Mouse (Mus musculus) forebrain, embryonic 14.5 days (tissue): ENCODE results near the gene 4933415A04Rik. TPM values are rescaled to one million over a fixed set of nuclear protein-coding genes. Genes with fewer than 3 reads are reported as not detected.
A peak's percentile ranks its signal among the peaks of the same experiment; 100 is the strongest.

Source experiments
- ATAC-seq: fragments of 200-750 bp; cut with Nextera tagmentation; 2 replicates; pipeline ENCODE4 v1.8.0; 2017; ENCODE audit warnings: mild to moderate bottlenecking, moderate library complexity
- DNase-seq: peaks from one replicate; pipeline ENCODE4 v3.0.0-alpha.2; 2015; ENCODE audit warnings: low spot score
- H3K27ac ChIP-seq: fragments of 300-500 bp; sonication (generic); 2 replicates; pipeline ENCODE4 v1.5.1; 2014; ENCODE audit warnings: low read depth, mild to moderate bottlenecking, control low read depth, low read length, moderate library complexity
- H3K27me3 ChIP-seq: fragments of 300-500 bp; sonication (generic); replicated peaks from 2 replicates; pipeline ENCODE4 v1.6.1; 2014; ENCODE audit warnings: low read length, control low read depth, mixed read lengths; ENCODE audit not compliant: control insufficient read depth, insufficient read depth
- H3K36me3 ChIP-seq: fragments of 300-500 bp; sonication (generic); 2 replicates; pipeline ENCODE4 v1.6.1; 2014; ENCODE audit warnings: low read length, control low read depth; ENCODE audit not compliant: control insufficient read depth, insufficient read depth
- H3K4me1 ChIP-seq: fragments of 300-500 bp; sonication (generic); 2 replicates; pipeline ENCODE4 v1.6.1; 2014; ENCODE audit warnings: antibody characterized with exemption, low read length, control low read depth; ENCODE audit not compliant: control insufficient read depth, insufficient read depth
- H3K4me2 ChIP-seq: fragments of 300-500 bp; sonication (generic); 2 replicates; pipeline ENCODE4 v1.6.1; 2014; ENCODE audit warnings: mild to moderate bottlenecking, control low read depth, low read length
- H3K4me3 ChIP-seq: fragments of 300-500 bp; sonication (generic); 2 replicates; pipeline ENCODE4 v1.5.1; 2014; ENCODE audit warnings: low read depth, low read length, control low read depth
- H3K9ac ChIP-seq: fragments of 300-500 bp; sonication (generic); 2 replicates; pipeline ENCODE4 v1.6.1; 2014; ENCODE audit warnings: mild to moderate bottlenecking, low read length, control low read depth, moderate library complexity
- H3K9me3 ChIP-seq: fragments of 300-500 bp; sonication (generic); replicated peaks from 2 replicates; pipeline ENCODE4 v1.6.1; 2016; ENCODE audit warnings: low read length, control low read depth, mixed read lengths; ENCODE audit not compliant: control insufficient read depth
- WGBS: fragments of 180-500 bp; shearing (Covaris S2); extraction: QIAGEN DNeasy Blood & Tissue Kit; methylation state at CpG from one replicate; pipeline ENCODE4 v1.1.7; 2014; 5-methylcytosine and 5-hydroxymethylcytosine counted together
- polyA plus RNA-seq: library from polyadenylated mRNA; unstranded; fragments of >200 nt; fragmentation: Nextera tagmentation; extraction: Ambion mirVana; gene quantifications from 2 replicates; pipeline ENCODE4 v1.2.1, GENCODE M21; 2014

4933415A04Rik gene
- polyA plus RNA-seq, 1 experiment from 2014 or later, result 1.2 TPM

- Histone ChIP-seq H3K9me3 (no peaks in the 10 kb centered on the region), H3K9ac (peak overlapping the region; percentile 40; the same call in 1 of the 2 replicates), H3K4me1 (peaks cover 2% of the 10 kb centered on the region; the same call in 1 of the 2 replicates), H3K4me2 (no peak overlapping the region), H3K4me3 (no peak overlapping the region), H3K27ac (peak overlapping the region; percentile 59), H3K27me3 (no peaks in the 10 kb centered on the region), H3K36me3 (no peaks in the 10 kb centered on the region)
- ATAC-seq (peak; percentile 91), DNase-seq (peak; percentile 95)
- WGBS, result 22% methylated on average over 12 of the region's 12 CpGs
These were observed 26.1 kb downstream of the 4933415A04Rik start for GRCm38 (mm10) chr11:43612834-43613488.

- ATAC-seq (peak; percentile 27; the same call in 1 of the 2 replicates), DNase-seq (peak; percentile 16)
- no peak overlapping the region for H3K4me2 ChIP-seq
- H3K4me1 ChIP-seq, result peaks cover 6% of the 10 kb centered on the region; the same call in 1 of the 2 replicates
- no peaks in the 10 kb centered on the region for H3K27me3 ChIP-seq
- no peaks in the 10 kb centered on the region for H3K36me3 ChIP-seq
- no peaks in the 10 kb centered on the region for H3K9me3 ChIP-seq
- H3K27ac ChIP-seq, result peak overlapping the region; percentile 33; the same call in 1 of the 2 replicates
- H3K9ac ChIP-seq, result no peak overlapping the region
- no peak overlapping the region for H3K4me3 ChIP-seq
- WGBS, result 43% methylated on average over 5 of the region's 5 CpGs
These were observed 31.1 kb downstream of the 4933415A04Rik start for GRCm38 (mm10) chr11:43617924-43618323.

- peak overlapping the region; percentile 33; the same call in 1 of the 2 replicates for H3K27ac ChIP-seq
- ATAC-seq (peak; percentile 80), DNase-seq (peak; percentile 52)
- peaks cover 6% of the 10 kb centered on the region; the same call in 1 of the 2 replicates for H3K4me1 ChIP-seq
- H3K27me3 ChIP-seq, result no peaks in the 10 kb centered on the region
- H3K9ac ChIP-seq, result 0 out of 2 replicates have a peak overlapping the region, but pooled peaks have one; percentile 13
- H3K36me3 ChIP-seq, result no peaks in the 10 kb centered on the region
- H3K4me3 ChIP-seq, result no peak overlapping the region
- H3K4me2 ChIP-seq, result no peak overlapping the region
- H3K9me3 ChIP-seq, result no peaks in the 10 kb centered on the region
- 50% methylated on average over 7 of the region's 7 CpGs for WGBS
These were observed 31.6 kb downstream of the 4933415A04Rik start for GRCm38 (mm10) chr11:43618403-43618802.

- DNase-seq (no peak), ATAC-seq (no peak)
- no peaks in the 10 kb centered on the region for H3K27me3 ChIP-seq
- H3K4me2 ChIP-seq, result no peak overlapping the region
- WGBS, result 88% methylated on average over 5 of the region's 5 CpGs
- H3K4me1 ChIP-seq, result peaks cover 13% of the 10 kb centered on the region
- H3K4me3 ChIP-seq, result no peak overlapping the region
- H3K36me3 ChIP-seq, result no peaks in the 10 kb centered on the region
- H3K9ac ChIP-seq, result no peak overlapping the region
- H3K9me3 ChIP-seq, result no peaks in the 10 kb centered on the region
- H3K27ac ChIP-seq, result no peak overlapping the region
These were observed 34.9 kb downstream of the 4933415A04Rik start for GRCm38 (mm10) chr11:43621769-43622168.

GRCm38 (mm10) chr11:43624341-43624740 lies 37.5 kb downstream of the 4933415A04Rik start:
- Histone ChIP-seq H3K4me3 (no peak overlapping the region), H3K9ac (no peak overlapping the region), H3K9me3 (no peaks in the 10 kb centered on the region), H3K4me1 (peaks cover 11% of the 10 kb centered on the region), H3K27ac (no peak overlapping the region), H3K4me2 (no peak overlapping the region), H3K36me3 (no peaks in the 10 kb centered on the region), H3K27me3 (no peaks in the 10 kb centered on the region)
- WGBS, result 94% methylated on average over 1 of the region's 1 CpGs
- DNase-seq, result peak; percentile 24
- no peak for ATAC-seq

GRCm38 (mm10) chr11:43626300-43626926 lies 39.6 kb downstream of the 4933415A04Rik start:
- Histone ChIP-seq H3K4me3 (0 out of 2 replicates have a peak overlapping the region, but pooled peaks have one; percentile 10), H3K9ac (peak overlapping the region; percentile 51), H3K9me3 (no peaks in the 10 kb centered on the region), H3K27me3 (no peaks in the 10 kb centered on the region), H3K4me1 (peaks cover 11% of the 10 kb centered on the region), H3K4me2 (peak overlapping the region; percentile 47), H3K36me3 (no peaks in the 10 kb centered on the region), H3K27ac (0 out of 2 replicates have a peak overlapping the region, but pooled peaks have one; percentile 33)
- ATAC-seq, result peak; percentile 74
- 9% methylated on average over 12 of the region's 12 CpGs for WGBS
- DNase-seq, result peak; percentile 73

- DNase-seq (no peak), ATAC-seq (no peak; the same call in 1 of the 2 replicates)
- Histone ChIP-seq H3K36me3 (no peaks in the 10 kb centered on the region), H3K27ac (0 out of 2 replicates have a peak overlapping the region, but pooled peaks have one; percentile 33), H3K4me1 (peaks cover 11% of the 10 kb centered on the region), H3K27me3 (no peaks in the 10 kb centered on the region), H3K9ac (peak overlapping the region; percentile 51), H3K9me3 (no peaks in the 10 kb centered on the region), H3K4me2 (peak overlapping the region; percentile 47), H3K4me3 (no peak overlapping the region)
- 33% methylated on average over 18 of the region's 18 CpGs for WGBS
These were observed 40.2 kb downstream of the 4933415A04Rik start for GRCm38 (mm10) chr11:43626927-43627645.

- DNase-seq (no peak), ATAC-seq (no peak)
- no peak overlapping the region for H3K4me3 ChIP-seq
- no peak overlapping the region for H3K4me2 ChIP-seq
- H3K9ac ChIP-seq, result no peak overlapping the region
- 88% methylated on average over 9 of the region's 9 CpGs for WGBS
- H3K27me3 ChIP-seq, result no peaks in the 10 kb centered on the region
- no peaks in the 10 kb centered on the region for H3K36me3 ChIP-seq
- H3K27ac ChIP-seq, result no peak overlapping the region
- H3K4me1 ChIP-seq, result peaks cover 10% of the 10 kb centered on the region
- H3K9me3 ChIP-seq, result no peaks in the 10 kb centered on the region
These were observed 44.8 kb downstream of the 4933415A04Rik start for GRCm38 (mm10) chr11:43631645-43632044.
